Mouse (Mus musculus): ENCODE data around the gene Gm13275. TPM values are rescaled to one million over a fixed set of nuclear protein-coding genes. Genes with fewer than 3 reads are reported as not detected.
"Not testable (repeated sequence)": the region's sequence is repeated elsewhere in the genome, so short reads cannot be mapped to it uniquely, and the experiment has no call there.

Gene Gm13275
- total and polyA plus RNA-seq, 3 experiments = not detected

GRCm38 (mm10) chr4:88819659-88820058, 25.4 kb downstream of the Gm13275 start, which contains the start of gene Ifna11:
TSS of gene Ifna11 (plus strand) at chr4:88819959.
- in situ Hi-C loops (cut with MboI; ENCODE audit: low pct_ligation_motif_present, low pct_unique_long_range_greater_than_20kb, low sequenced_read_pairs) (no loop called here), dilution Hi-C loops (cut with MboI; ENCODE audit: extremely low pct_ligation_motif_present, extremely low pct_unique_long_range_greater_than_20kb, low sequenced_read_pairs) (no loop called here)
- H3K36me3 ChIP-seq (replicated peaks in 1 of 2; ENCODE audit: control insufficient read depth in 1 of 2, insufficient read depth in 1 of 2, low read length in 1 of 2) = no peaks in the 10 kb centered on the region
- H3K4me2 ChIP-seq (ENCODE audit: insufficient read depth, low read depth, poor library complexity, severe bottlenecking) = no peak within 1 kb of the TSS
- no peaks in the 10 kb centered on the region for H3K9me3 ChIP-seq (replicated peaks; ENCODE audit: low read length)
- no peak within 1 kb of the TSS for H3K9ac ChIP-seq (ENCODE audit: insufficient read depth, low read depth)
- no peak within 1 kb of the TSS for H3K4me3 ChIP-seq (replicated peaks in 1 of 3; ENCODE audit: low read depth in 2 of 3, low read length in 2 of 3, poor library complexity in 1 of 3)
- peaks cover 34% of the 10 kb centered on the region for H3K27me3 ChIP-seq (replicated peaks)
- DNase-seq (ENCODE audit: extremely low read depth) = no peak
- no peak for TF ChIP-seq E2F4 (IDR thresholded peaks at IDR 0.05; ENCODE audit: insufficient replicate concordance, low read depth, low read length)
- no peak for TF ChIP-seq MYC (IDR thresholded peaks at IDR 0.05; ENCODE audit: low read depth, low read length)
- TF ChIP-seq MXI1 (IDR thresholded peaks at IDR 0.05; ENCODE audit: low read depth, low read length) = no peak
- no peak for TF ChIP-seq HCFC1 (IDR thresholded peaks at IDR 0.05; ENCODE audit: low read depth, low read length)
- no peak for TF ChIP-seq POLR2A (IDR thresholded peaks at IDR 0.05; ENCODE audit: low read depth, low read length)
- TF ChIP-seq POLR2AphosphoS2 (IDR thresholded peaks at IDR 0.05; ENCODE audit: low read depth, low read length) = no peak
- no peak for TF ChIP-seq BHLHE40 (IDR thresholded peaks at IDR 0.05; ENCODE audit: low read depth, low read length)
- no peak for TF ChIP-seq JUND (conservative IDR thresholded peaks at IDR 0.05; ENCODE audit: low read depth, low read length)
- TF ChIP-seq MEF2A (IDR thresholded peaks at IDR 0.05; ENCODE audit: borderline replicate concordance, low read depth, low read length) = no peak
- no peak for TF ChIP-seq ZC3H11A (IDR thresholded peaks at IDR 0.05; ENCODE audit: low read depth, low read length)
- TF ChIP-seq RAD21 (IDR thresholded peaks at IDR 0.05; ENCODE audit: low read depth, low read length) = no peak
- no peak for TF ChIP-seq ELF1 (IDR thresholded peaks at IDR 0.05; ENCODE audit: low read depth, low read length)
- no peak for TF ChIP-seq RCOR1 (conservative IDR thresholded peaks at IDR 0.05; ENCODE audit: low read depth, low read length)
- TF ChIP-seq GABPA (IDR thresholded peaks at IDR 0.05; ENCODE audit: insufficient replicate concordance, low read depth, low read length) = no peak
- H3K79me2 ChIP-seq (replicated peaks; ENCODE audit: control insufficient read depth, extremely low read depth, insufficient read depth, poor library complexity, severe bottlenecking) = no peaks in the 10 kb centered on the region
- H3K4me1 ChIP-seq (ENCODE audit: control insufficient read depth in 1 of 2, insufficient read depth in 2 of 2) = no peaks in the 10 kb centered on the region
- H3K27ac ChIP-seq (ENCODE audit: insufficient read depth, low read depth) = no peak within 1 kb of the TSS

GRCm38 (mm10) chr4:88822995-88823394, 28.7 kb downstream of the Gm13275 start:
- H3K36me3 ChIP-seq (replicated peaks in 1 of 2; ENCODE audit: control insufficient read depth in 1 of 2, insufficient read depth in 1 of 2, low read length in 1 of 2) = no peaks in the 10 kb centered on the region
- H3K4me2 ChIP-seq (ENCODE audit: insufficient read depth, low read depth, poor library complexity, severe bottlenecking) = no peak overlapping the region
- H3K4me3 ChIP-seq (replicated peaks in 1 of 3; ENCODE audit: low read depth in 2 of 3, low read length in 2 of 3, poor library complexity in 1 of 3) = no peak overlapping the region
- DNase-seq (ENCODE audit: extremely low read depth) = peak; percentile 27
- dilution Hi-C loops (cut with MboI; ENCODE audit: extremely low pct_ligation_motif_present, extremely low pct_unique_long_range_greater_than_20kb, low sequenced_read_pairs) = no loop called here
- H3K4me1 ChIP-seq (ENCODE audit: control insufficient read depth in 1 of 2, insufficient read depth in 2 of 2) = no peaks in the 10 kb centered on the region
- in situ Hi-C loops (cut with MboI; ENCODE audit: low pct_ligation_motif_present, low pct_unique_long_range_greater_than_20kb, low sequenced_read_pairs) = no loop called here
- no peak overlapping the region for H3K27ac ChIP-seq (ENCODE audit: insufficient read depth, low read depth)
- no peaks in the 10 kb centered on the region for H3K79me2 ChIP-seq (replicated peaks; ENCODE audit: control insufficient read depth, extremely low read depth, insufficient read depth, poor library complexity, severe bottlenecking)
- H3K27me3 ChIP-seq (replicated peaks) = peaks cover 20% of the 10 kb centered on the region
- TF ChIP-seq ZC3H11A (IDR thresholded peaks at IDR 0.05; ENCODE audit: low read depth, low read length) (no peak), ZMIZ1 (IDR thresholded peaks at IDR 0.05; ENCODE audit: low read depth, low read length) (no peak), JUND (conservative IDR thresholded peaks at IDR 0.05; ENCODE audit: low read depth, low read length) (no peak), RCOR1 (conservative IDR thresholded peaks at IDR 0.05; ENCODE audit: low read depth, low read length) (no peak), MYC (IDR thresholded peaks at IDR 0.05; ENCODE audit: low read depth, low read length) (no peak), TBP (conservative IDR thresholded peaks at IDR 0.05; ENCODE audit: low read depth, low read length) (no peak), SMC3 (IDR thresholded peaks at IDR 0.05; ENCODE audit: low read depth, low read length) (peak; percentile 46), BHLHE40 (IDR thresholded peaks at IDR 0.05; ENCODE audit: low read depth, low read length) (no peak), E2F4 (IDR thresholded peaks at IDR 0.05; ENCODE audit: insufficient replicate concordance, low read depth, low read length) (no peak), NELFE (IDR thresholded peaks at IDR 0.05; ENCODE audit: low read depth, low read length) (no peak), HCFC1 (IDR thresholded peaks at IDR 0.05; ENCODE audit: low read depth, low read length) (no peak), EP300 (IDR thresholded peaks at IDR 0.05; ENCODE audit: low read length) (no peak), RAD21 (IDR thresholded peaks at IDR 0.05; ENCODE audit: low read depth, low read length) (peak; percentile 19), ELF1 (IDR thresholded peaks at IDR 0.05; ENCODE audit: low read depth, low read length) (no peak), ZKSCAN1 (IDR thresholded peaks at IDR 0.05; ENCODE audit: borderline replicate concordance, low read depth, low read length) (no peak), ZNF384 (IDR thresholded peaks at IDR 0.05; ENCODE audit: low read depth, low read length) (no peak), USF2 (conservative IDR thresholded peaks at IDR 0.05; ENCODE audit: low read depth, low read length) (no peak), MAFK (IDR thresholded peaks at IDR 0.05; ENCODE audit: insufficient replicate concordance, low read length) (no peak), POLR2AphosphoS2 (IDR thresholded peaks at IDR 0.05; ENCODE audit: low read depth, low read length) (no peak), GABPA (IDR thresholded peaks at IDR 0.05; ENCODE audit: insufficient replicate concordance, low read depth, low read length) (no peak), MAZ (IDR thresholded peaks at IDR 0.05; ENCODE audit: low read depth, low read length) (no peak), CTCF (conservative IDR thresholded peaks at IDR 0.05 in 1 of 2, IDR thresholded peaks at IDR 0.05 in 1 of 2; ENCODE audit: low read depth in 2 of 2, low read length in 2 of 2) (peak; percentile 55 to 73), MAX (IDR thresholded peaks at IDR 0.05; ENCODE audit: low read length) (no peak), MXI1 (IDR thresholded peaks at IDR 0.05; ENCODE audit: low read depth, low read length) (no peak)
- H3K9ac ChIP-seq (ENCODE audit: insufficient read depth, low read depth) = no peak overlapping the region
- no peaks in the 10 kb centered on the region for H3K9me3 ChIP-seq (replicated peaks; ENCODE audit: low read length)

DNA sequence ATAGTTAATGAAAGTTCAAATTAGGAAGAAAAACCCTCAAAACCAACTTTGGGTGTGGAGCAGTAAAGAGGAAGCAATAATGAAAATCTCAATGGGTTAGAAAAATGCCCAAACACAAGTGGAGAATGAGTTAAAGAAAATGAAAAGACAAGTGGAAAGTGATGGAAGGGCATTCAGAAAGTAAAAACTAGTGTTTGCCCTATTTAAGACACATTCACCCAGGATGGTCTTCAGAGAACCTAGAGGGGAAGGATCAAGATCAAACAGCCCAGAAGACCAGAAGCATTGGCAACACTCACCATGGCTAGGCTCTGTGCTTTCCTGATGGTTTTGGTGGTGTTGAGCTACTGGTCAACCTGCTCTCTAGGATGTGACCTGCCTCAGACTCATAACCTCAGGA, 32.8 kb downstream of the Gm13275 start, which contains the start of gene Ifna6:
Gene Ifna6, plus strand, starts transcription at position 301 of the 400 bp plus-strand sequence.
- H3K27ac ChIP-seq (ENCODE audit: insufficient read depth, low read depth); H3K79me2 ChIP-seq (replicated peaks; ENCODE audit: control insufficient read depth, extremely low read depth, insufficient read depth, poor library complexity, severe bottlenecking); H3K36me3 ChIP-seq (replicated peaks in 1 of 2; ENCODE audit: control insufficient read depth in 1 of 2, insufficient read depth in 1 of 2, low read length in 1 of 2); H3K4me2 ChIP-seq (ENCODE audit: insufficient read depth, low read depth, poor library complexity, severe bottlenecking); H3K4me1 ChIP-seq (ENCODE audit: control insufficient read depth in 1 of 2, insufficient read depth in 2 of 2); H3K4me3 ChIP-seq (replicated peaks in 1 of 3; ENCODE audit: low read depth in 2 of 3, low read length in 2 of 3, poor library complexity in 1 of 3); DNase-seq (ENCODE audit: extremely low read depth); H3K9ac ChIP-seq (ENCODE audit: insufficient read depth, low read depth); in situ Hi-C loops (cut with MboI; ENCODE audit: low pct_ligation_motif_present, low pct_unique_long_range_greater_than_20kb, low sequenced_read_pairs); H3K9me3 ChIP-seq (replicated peaks; ENCODE audit: low read length); dilution Hi-C loops (cut with MboI; ENCODE audit: extremely low pct_ligation_motif_present, extremely low pct_unique_long_range_greater_than_20kb, low sequenced_read_pairs): not testable (repeated sequence)
- peaks cover 22% of the 10 kb centered on the region for H3K27me3 ChIP-seq (replicated peaks)

All from CH12.LX (cell line).